Mouse (Mus musculus) small intestine, adult 10 weeks (tissue): Measurements from ENCODE around the gene Gm9508. TPM values are rescaled to one million over a fixed set of nuclear protein-coding genes. Genes with fewer than 3 reads are reported as not detected.

Source experiments
- polyA plus RNA-seq: library from polyadenylated mRNA; stranded (reverse); fragments of 350-450 nt; fragmentation: Illumina TruSeq; extraction: RNeasy Lipid Tissue Mini Kit (QIAGEN cat#74804); gene quantifications from one replicate; pipeline ENCODE4 v1.2.3, GENCODE M21; 2014; ENCODE audit warnings: low replicate concordance

Gene Gm9508
- polyA plus RNA-seq, result not detected

DNA sequence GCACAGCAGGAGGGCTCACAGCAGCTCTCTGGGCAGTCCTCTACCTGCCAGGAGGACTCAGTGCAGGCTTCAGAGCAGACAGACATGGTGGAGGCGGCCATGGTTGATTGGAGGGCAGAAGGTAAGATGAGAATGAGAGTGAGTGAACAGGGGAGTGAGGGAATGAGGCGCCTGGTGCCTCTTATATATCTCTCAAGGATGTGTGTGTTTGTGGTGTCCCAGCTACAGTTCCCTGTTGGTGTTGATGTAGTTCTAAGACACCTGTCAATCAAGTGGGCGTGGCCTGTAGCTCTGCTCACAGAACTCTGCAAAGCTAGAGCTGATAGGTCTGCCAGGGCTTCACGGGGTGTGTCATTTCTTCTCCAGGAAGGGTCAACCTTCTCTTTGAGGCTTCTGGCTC is at the start of gene Gm9508:
Gene Gm9508 (minus strand): TSS at position 101 of the 400 bp plus-strand sequence.

GRCm38 (mm10) chr10:77741924-77742688 is 45.1 kb upstream of the Gm9508 start, which contains the start of gene Gm18596:
Gene Gm18596, minus strand, starts transcription at chr10:77742638.

DNA sequence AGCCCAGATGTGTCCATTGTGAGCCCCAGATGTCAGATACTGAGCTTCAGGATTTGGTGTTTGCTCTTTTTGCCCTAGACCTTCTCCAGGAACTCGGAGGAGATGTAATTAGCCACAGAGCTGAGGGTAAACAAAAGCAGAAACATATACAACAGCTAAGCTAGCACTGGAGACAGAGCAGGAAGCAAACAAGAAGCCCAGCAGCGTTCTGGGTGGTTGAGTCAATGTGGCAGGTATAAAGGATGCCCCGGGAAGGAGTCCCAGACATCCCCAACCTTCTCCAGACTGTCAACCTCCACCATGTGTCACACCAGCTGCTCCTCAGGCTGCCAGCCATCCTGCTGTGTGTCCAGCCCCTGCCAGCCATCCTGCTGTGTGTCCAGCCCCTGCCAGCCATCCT is 29.2 kb upstream of the Gm9508 start, which contains the start of gene Gm10100:
Gene Gm10100 (plus strand): TSS at position 301 of the 400 bp plus-strand sequence.

DNA sequence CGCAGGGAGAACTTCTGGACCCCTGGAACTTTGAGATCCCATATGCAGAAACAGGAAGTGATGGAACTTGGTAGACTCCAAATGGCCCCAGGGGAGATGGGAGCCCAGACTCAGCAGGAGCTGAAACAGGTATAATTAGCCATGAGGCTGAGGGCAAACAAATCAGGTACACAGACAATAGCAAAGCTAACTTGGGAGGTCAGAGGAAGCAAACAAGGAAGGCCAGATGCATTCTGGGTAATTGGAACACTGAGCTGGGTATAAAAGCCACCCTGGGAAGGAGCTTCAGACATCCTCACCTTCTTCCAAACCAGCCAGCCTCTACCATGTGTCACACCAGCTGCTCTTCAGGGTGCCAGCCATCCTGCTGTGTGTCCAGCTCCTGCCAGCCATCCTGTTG is 23.3 kb upstream of the Gm9508 start, which contains the start of gene Krtap12-1:
Gene Krtap12-1 (plus strand): TSS at position 301 of the 400 bp plus-strand sequence.

DNA sequence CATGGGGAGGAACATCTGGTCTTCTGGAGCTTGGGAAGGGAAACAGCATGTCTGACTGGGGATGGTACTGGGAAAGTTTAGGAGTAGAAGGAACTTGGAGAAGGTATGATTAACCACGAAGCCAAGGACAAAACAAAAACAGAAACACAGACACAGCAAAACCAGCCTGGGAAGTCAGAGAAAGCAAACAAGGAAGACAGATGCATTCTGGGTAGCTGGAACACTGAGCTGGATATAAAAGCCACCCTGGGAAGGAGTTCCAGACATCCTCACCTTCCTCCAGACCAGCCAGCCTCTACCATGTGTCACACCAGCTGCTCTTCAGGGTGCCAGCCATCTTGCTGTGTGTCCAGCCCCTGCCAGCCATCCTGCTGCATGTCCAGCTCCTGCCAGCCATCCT is 18.5 kb upstream of the Gm9508 start, which contains the start of gene Gm10142:
Gene Gm10142 (plus strand): TSS at position 301 of the 400 bp plus-strand sequence.

GRCm38 (mm10) chr10:77711157-77711556 is 14.1 kb upstream of the Gm9508 start, which contains the start of gene Gm10024:
Gene Gm10024, plus strand, starts transcription at chr10:77711457.

DNA sequence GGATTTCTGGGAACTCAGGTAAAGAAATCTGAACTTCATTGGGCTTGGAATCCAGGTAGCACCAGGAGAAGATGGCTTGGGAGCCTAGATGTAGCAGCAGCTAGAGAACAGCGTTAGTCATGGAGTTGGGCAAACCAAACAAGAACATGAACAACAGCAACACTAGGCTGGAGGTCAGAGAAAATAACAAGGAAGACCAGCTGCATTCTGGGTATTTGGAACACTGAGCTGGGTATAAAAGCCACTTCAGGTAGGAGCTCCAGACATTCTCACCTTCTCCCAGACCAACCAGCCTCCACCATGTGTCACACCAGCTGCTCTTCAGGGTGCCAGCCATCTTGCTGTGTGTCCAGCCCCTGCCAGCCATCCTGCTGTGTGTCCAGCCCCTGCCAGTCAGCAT is 9.3 kb upstream of the Gm9508 start, which contains the start of gene Gm10272:
Gene Gm10272 (plus strand): TSS at position 301 of the 400 bp plus-strand sequence.

DNA sequence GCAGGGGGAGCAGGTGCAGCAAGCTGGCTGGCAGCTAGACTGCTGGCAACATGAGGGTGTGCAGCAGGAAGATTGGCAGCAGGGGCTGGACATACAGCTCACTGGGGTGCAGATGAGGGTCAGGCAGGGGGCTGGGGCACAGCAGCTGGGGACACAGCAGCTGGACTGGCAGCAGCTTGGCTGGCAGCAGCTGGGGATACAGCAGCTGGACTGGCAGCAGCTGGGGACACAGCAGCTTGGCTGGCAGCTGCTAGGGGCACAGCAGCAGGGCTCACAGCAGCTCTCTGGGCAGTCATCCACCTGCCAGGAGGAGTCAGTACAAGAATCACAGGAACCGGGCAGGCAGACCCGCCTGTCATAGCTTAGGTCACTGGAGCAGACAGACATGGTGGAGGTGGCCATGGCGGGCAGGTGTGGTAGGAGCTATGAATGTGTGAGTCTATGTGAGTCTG is 6.7 kb downstream of the Gm9508 start, which contains the start of gene Gm19402:
Gene Gm19402 (minus strand): TSS at position 402 of the 452 bp plus-strand sequence.

GRCm38 (mm10) chr10:77685895-77686664 is 11.0 kb downstream of the Gm9508 start, which contains the start of gene Tspear:
Gene Tspear, plus strand, starts transcription at chr10:77686569.

Other genes with a start within 250 kb of the Gm9508 start
- gene Fam207a, start 181.4 kb downstream of the Gm9508 start, polyA plus RNA-seq, result 0.22 TPM
- gene Itgb2, start 167.0 kb downstream of the Gm9508 start, polyA plus RNA-seq, result 3.0 TPM
- 153 TPM for gene Pttg1ip, start 115.5 kb downstream of the Gm9508 start, polyA plus RNA-seq
- gene Sumo3, start 91.1 kb downstream of the Gm9508 start, polyA plus RNA-seq, result 54.4 TPM
- not detected for gene Gm49325, start 91.0 kb downstream of the Gm9508 start, polyA plus RNA-seq
- gene Ube2g2, start 75.0 kb downstream of the Gm9508 start, polyA plus RNA-seq, result 2.6 TPM
- gene Tspear, start 10.7 kb downstream of the Gm9508 start, polyA plus RNA-seq, result not detected
- gene Gm19402, start 6.5 kb downstream of the Gm9508 start, polyA plus RNA-seq, result not detected
- not detected for gene Gm10272, start 9.4 kb upstream of the Gm9508 start, polyA plus RNA-seq
- not detected for gene Gm10024, start 14.2 kb upstream of the Gm9508 start, polyA plus RNA-seq
- gene Gm10142, start 18.6 kb upstream of the Gm9508 start, polyA plus RNA-seq, result not detected
- gene Krtap12-1, start 23.4 kb upstream of the Gm9508 start, polyA plus RNA-seq, result not detected
- not detected for gene Gm10100, start 29.3 kb upstream of the Gm9508 start, polyA plus RNA-seq
- gene Gm18596, start 45.4 kb upstream of the Gm9508 start, polyA plus RNA-seq, result not detected
- not detected for gene Gm9736, start 54.1 kb upstream of the Gm9508 start, polyA plus RNA-seq
- gene Gm3233, start 62.4 kb upstream of the Gm9508 start, polyA plus RNA-seq, result not detected
- gene Gm3238, start 74.1 kb upstream of the Gm9508 start, polyA plus RNA-seq, result not detected
- not detected for gene Gm7138, start 79.7 kb upstream of the Gm9508 start, polyA plus RNA-seq
- not detected for gene Gm3250, start 85.3 kb upstream of the Gm9508 start, polyA plus RNA-seq
- gene Gm7137, start 91.0 kb upstream of the Gm9508 start, polyA plus RNA-seq, result not detected
- not detected for gene Gm9639, start 97.8 kb upstream of the Gm9508 start, polyA plus RNA-seq
- gene Gm19668, start 101.9 kb upstream of the Gm9508 start, polyA plus RNA-seq, result not detected
- not detected for gene Gm9507, start 114.6 kb upstream of the Gm9508 start, polyA plus RNA-seq
- gene Gm2696, start 117.4 kb upstream of the Gm9508 start, polyA plus RNA-seq, result not detected
- gene Krtap10-4, start 129.9 kb upstream of the Gm9508 start, polyA plus RNA-seq, result not detected
- not detected for gene Krtap10-10, start 138.7 kb upstream of the Gm9508 start, polyA plus RNA-seq
- not detected for gene Gm36176, start 149.6 kb upstream of the Gm9508 start, polyA plus RNA-seq
- not detected for gene Gm10318, start 155.6 kb upstream of the Gm9508 start, polyA plus RNA-seq
- gene Gm3285, start 164.7 kb upstream of the Gm9508 start, polyA plus RNA-seq, result not detected
- 2.0 TPM for gene Lrrc3, start 205.3 kb upstream of the Gm9508 start, polyA plus RNA-seq